Mouse (Mus musculus) forebrain, embryonic 15.5 days (tissue): Measurements from ENCODE around the gene Mon1a. TPM values are rescaled to one million over a fixed set of nuclear protein-coding genes. Genes with fewer than 3 reads are reported as not detected.

Experiments
- ATAC-seq: fragments of 200-750 bp; cut with Nextera tagmentation; replicated peaks from 2 replicates; pipeline ENCODE4 v1.8.0; 2017; ENCODE audit warnings: mild to moderate bottlenecking, moderate TSS enrichment, moderate library complexity
- H3K27ac ChIP-seq: fragments of 300-500 bp; sonication (generic); replicated peaks from 2 replicates; pipeline ENCODE4 v1.5.1; 2015; ENCODE audit warnings: mild to moderate bottlenecking, inconsistent platforms
- H3K27me3 ChIP-seq: fragments of 300-500 bp; sonication (generic); 2 replicates; pipeline ENCODE4 v1.6.1; 2015; ENCODE audit warnings: inconsistent platforms
- H3K36me3 ChIP-seq: fragments of 300-500 bp; sonication (generic); 2 replicates; pipeline ENCODE4 v1.6.1; 2015; ENCODE audit warnings: mild to moderate bottlenecking, inconsistent platforms
- H3K4me1 ChIP-seq: fragments of 300-500 bp; sonication (generic); 2 replicates; pipeline ENCODE4 v1.6.1; 2015; ENCODE audit warnings: inconsistent platforms
- H3K4me2 ChIP-seq: fragments of 300-500 bp; sonication (generic); replicated peaks from 2 replicates; pipeline ENCODE4 v1.6.1; 2015; ENCODE audit warnings: mild to moderate bottlenecking, inconsistent platforms
- H3K4me3 ChIP-seq: fragments of 300-500 bp; sonication (generic); 2 replicates; pipeline ENCODE4 v1.5.1; 2015; ENCODE audit warnings: mild to moderate bottlenecking, inconsistent platforms
- H3K9ac ChIP-seq: fragments of 300-500 bp; sonication (generic); replicated peaks from 2 replicates; pipeline ENCODE4 v1.6.1; 2015; ENCODE audit warnings: mild to moderate bottlenecking, inconsistent platforms
- H3K9me3 ChIP-seq: fragments of 300-500 bp; sonication (generic); 2 replicates; pipeline ENCODE4 v1.6.1; 2016; ENCODE audit warnings: inconsistent platforms
- WGBS: fragments of 180-500 bp; shearing (Covaris S2); methylation state at CpG from one replicate; pipeline ENCODE4 v1.1.7; 2015; ENCODE audit warnings: mixed read lengths; 5-methylcytosine and 5-hydroxymethylcytosine counted together
- polyA plus RNA-seq: library from polyadenylated mRNA; unstranded; fragments of >200 nt; fragmentation: Nextera tagmentation; extraction: Ambion mirVana; gene quantifications from 2 replicates; pipeline ENCODE4 v1.2.1, GENCODE M21; 2015

Gene Mon1a
- polyA plus RNA-seq, 1 experiment from 2014 or later: 24.5 TPM

DNA sequence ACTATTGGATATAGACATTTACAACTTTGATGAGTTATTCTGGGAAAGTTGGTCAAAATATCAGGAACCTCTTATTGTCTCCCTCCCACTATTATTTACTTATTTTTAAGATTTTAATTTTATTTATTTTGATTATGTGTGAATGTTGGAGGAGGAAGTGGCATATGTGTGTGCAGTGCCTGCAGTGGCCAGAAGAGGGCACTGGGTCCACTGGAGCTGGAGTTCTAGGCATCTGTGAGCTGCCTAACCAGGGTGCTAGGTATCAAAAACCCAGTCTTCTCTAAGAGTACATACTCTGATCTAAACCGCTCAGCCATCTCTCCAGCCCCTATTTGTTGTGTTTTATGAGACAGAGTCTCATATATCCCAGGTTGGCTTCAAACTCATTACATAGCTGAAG is 3.1 kb downstream of the Mon1a start:
- Histone ChIP-seq H3K4me3 (no peak overlapping the region), H3K4me2 (no peak overlapping the region), H3K36me3 (no peaks in the 10 kb centered on the region), H3K27ac (no peak overlapping the region), H3K27me3 (no peaks in the 10 kb centered on the region), H3K4me1 (peaks cover 13% of the 10 kb centered on the region), H3K9me3 (no peaks in the 10 kb centered on the region), H3K9ac (no peak overlapping the region)
- no peak for ATAC-seq
- 100% methylated on average over 1 of the region's 1 CpGs for WGBS

DNA sequence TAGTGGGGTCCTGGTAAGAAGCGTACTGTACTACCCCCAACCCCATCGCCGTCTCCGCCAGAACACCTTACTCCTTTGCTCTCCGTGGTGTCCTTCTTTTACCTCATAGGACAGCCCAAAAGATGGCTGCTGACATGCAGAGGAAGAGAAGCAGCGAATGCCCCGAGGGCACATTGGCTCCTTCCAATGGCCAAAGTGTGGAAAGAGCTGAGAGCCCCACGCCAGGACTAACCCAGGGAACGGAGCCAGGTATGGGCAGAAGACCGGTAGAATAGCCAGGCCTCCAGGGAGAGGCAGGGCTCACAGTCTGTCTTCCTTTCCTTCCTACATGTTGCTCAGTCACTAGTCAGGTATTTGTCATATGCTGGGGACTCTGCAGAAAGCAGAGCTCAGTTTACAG is 10.6 kb downstream of the Mon1a start:
- H3K27ac ChIP-seq: no peak overlapping the region
- H3K9me3 ChIP-seq: no peaks in the 10 kb centered on the region
- ATAC-seq: no peak
- 86% methylated on average over 10 of the region's 10 CpGs for WGBS
- no peaks in the 10 kb centered on the region for H3K27me3 ChIP-seq
- peaks cover 13% of the 10 kb centered on the region for H3K4me1 ChIP-seq
- H3K4me3 ChIP-seq: no peak overlapping the region
- H3K9ac ChIP-seq: no peak overlapping the region
- peaks cover 18% of the 10 kb centered on the region; the same call in 1 of the 2 replicates for H3K36me3 ChIP-seq
- H3K4me2 ChIP-seq: no peak overlapping the region

DNA sequence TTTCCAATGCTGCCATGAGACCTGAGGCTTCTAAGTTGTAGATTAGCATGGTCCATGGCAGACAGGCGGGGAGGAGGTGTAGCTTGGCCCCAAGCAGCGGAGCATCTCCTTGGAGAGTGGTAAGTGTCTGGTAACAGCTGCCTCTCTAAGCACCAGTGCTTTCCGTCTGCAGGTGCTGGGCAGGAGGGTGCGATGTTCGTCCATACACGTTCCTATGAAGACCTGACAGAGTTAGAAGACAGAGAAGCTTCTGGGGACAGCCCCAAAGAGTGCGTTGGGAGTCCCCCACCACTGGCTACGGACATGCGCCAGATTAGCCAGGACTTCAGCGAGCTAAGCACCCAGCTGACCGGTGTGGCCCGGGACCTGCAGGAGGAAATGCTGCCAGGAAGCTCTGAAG is 11.9 kb downstream of the Mon1a start:
- 65% methylated on average over 12 of the region's 12 CpGs for WGBS
- H3K4me3 ChIP-seq: no peak overlapping the region
- no peaks in the 10 kb centered on the region for H3K27me3 ChIP-seq
- H3K9me3 ChIP-seq: no peaks in the 10 kb centered on the region
- H3K36me3 ChIP-seq: peaks cover 18% of the 10 kb centered on the region; the same call in 1 of the 2 replicates
- ATAC-seq: no peak
- no peak overlapping the region for H3K27ac ChIP-seq
- no peak overlapping the region for H3K4me2 ChIP-seq
- peaks cover 13% of the 10 kb centered on the region for H3K4me1 ChIP-seq
- H3K9ac ChIP-seq: no peak overlapping the region

DNA sequence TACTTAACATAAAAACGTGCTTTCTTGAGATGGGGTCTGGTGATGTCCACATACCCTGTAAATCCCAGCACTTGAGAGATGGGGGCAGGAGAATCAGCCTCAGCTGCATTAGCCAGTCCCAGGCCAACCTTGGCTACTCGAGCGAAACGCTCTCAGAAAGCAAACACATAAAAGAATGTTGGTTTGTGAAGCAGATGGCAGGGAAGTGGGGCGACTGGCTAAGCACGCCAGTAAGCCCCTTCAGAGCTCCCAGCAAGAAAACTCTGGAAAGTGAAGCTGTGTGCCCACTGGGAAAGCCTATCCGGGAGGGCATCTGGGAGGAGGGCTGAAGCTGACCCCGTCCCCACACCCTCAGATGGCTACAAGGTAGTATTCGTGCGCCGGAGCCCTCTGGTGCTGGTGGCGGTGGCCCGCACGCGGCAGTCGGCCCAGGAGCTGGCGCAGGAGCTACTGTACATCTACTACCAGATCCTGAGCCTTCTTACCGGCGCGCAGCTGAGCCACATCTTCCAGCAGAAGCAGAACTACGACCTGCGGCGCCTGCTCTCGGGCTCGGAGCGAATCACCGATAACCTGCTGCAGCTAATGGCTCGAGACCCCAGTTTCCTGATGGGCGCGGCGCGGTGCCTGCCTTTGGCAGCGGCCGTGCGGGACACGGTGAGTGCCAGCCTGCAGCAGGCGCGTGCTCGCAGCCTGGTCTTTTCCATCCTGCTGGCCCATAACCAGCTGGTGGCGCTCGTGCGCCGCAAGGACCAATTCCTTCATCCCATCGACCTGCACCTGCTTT is 13.1 kb downstream of the Mon1a start:
- Histone ChIP-seq H3K27ac (peak overlapping the region; percentile 51), H3K4me1 (peaks cover 13% of the 10 kb centered on the region), H3K36me3 (peaks cover 18% of the 10 kb centered on the region; the same call in 1 of the 2 replicates), H3K27me3 (no peaks in the 10 kb centered on the region), H3K4me3 (peak overlapping the region; percentile 37), H3K4me2 (peak overlapping the region; percentile 53), H3K9ac (peak overlapping the region; percentile 40), H3K9me3 (no peaks in the 10 kb centered on the region)
- 2% methylated on average over 44 of the region's 44 CpGs for WGBS
- peak; percentile 64 for ATAC-seq

DNA sequence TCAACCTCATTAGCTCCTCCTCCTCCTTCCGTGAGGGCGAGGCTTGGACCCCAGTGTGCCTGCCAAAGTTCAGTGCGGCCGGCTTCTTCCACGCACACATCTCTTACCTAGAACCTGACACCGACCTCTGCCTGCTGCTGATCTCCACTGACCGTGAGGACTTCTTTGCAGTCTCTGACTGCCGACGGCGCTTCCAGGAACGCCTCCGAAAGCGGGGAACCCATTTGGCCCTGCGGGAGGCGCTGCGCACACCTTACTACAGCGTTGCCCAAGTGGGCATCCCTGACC is 13.6 kb downstream of the Mon1a start:
- Histone ChIP-seq H3K27ac (no peak overlapping the region), H3K4me1 (peaks cover 13% of the 10 kb centered on the region), H3K4me2 (peak overlapping the region; percentile 53), H3K9me3 (no peaks in the 10 kb centered on the region), H3K9ac (no peak overlapping the region; the same call in 1 of the 2 replicates), H3K36me3 (peaks cover 18% of the 10 kb centered on the region; the same call in 1 of the 2 replicates), H3K27me3 (no peaks in the 10 kb centered on the region), H3K4me3 (peak overlapping the region; percentile 37)
- 9% methylated on average over 17 of the region's 17 CpGs for WGBS
- ATAC-seq: no peak

DNA sequence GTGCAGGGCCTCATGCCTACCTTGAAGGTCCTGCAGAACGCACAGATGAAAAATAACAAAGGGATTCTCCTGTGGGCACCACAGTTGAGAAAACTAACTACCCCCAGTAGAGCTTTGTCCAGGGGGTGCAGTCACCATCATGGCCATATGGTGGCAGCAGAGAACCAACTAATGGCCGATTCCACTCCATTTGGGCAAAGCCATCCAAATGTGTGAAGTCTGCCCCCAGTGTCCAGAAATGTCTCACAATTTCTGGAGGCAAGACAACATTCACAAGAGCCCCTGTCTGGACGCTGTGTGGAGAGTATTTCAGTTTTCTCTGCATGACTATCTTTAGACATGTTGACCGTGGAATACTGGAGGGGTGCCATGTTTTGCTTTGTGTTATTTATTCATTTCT is 16.8 kb downstream of the Mon1a start:
- WGBS: 5% methylated on average over 4 of the region's 4 CpGs
- peaks cover 21% of the 10 kb centered on the region for H3K4me1 ChIP-seq
- H3K36me3 ChIP-seq: peaks cover 12% of the 10 kb centered on the region; the same call in 1 of the 2 replicates
- H3K9me3 ChIP-seq: no peaks in the 10 kb centered on the region
- no peak overlapping the region for H3K4me3 ChIP-seq
- no peak overlapping the region for H3K27ac ChIP-seq
- H3K27me3 ChIP-seq: no peaks in the 10 kb centered on the region
- 0 out of 2 replicates have a peak, but pooled peaks have one; percentile 35 for ATAC-seq
- H3K9ac ChIP-seq: no peak overlapping the region
- H3K4me2 ChIP-seq: no peak overlapping the region

DNA sequence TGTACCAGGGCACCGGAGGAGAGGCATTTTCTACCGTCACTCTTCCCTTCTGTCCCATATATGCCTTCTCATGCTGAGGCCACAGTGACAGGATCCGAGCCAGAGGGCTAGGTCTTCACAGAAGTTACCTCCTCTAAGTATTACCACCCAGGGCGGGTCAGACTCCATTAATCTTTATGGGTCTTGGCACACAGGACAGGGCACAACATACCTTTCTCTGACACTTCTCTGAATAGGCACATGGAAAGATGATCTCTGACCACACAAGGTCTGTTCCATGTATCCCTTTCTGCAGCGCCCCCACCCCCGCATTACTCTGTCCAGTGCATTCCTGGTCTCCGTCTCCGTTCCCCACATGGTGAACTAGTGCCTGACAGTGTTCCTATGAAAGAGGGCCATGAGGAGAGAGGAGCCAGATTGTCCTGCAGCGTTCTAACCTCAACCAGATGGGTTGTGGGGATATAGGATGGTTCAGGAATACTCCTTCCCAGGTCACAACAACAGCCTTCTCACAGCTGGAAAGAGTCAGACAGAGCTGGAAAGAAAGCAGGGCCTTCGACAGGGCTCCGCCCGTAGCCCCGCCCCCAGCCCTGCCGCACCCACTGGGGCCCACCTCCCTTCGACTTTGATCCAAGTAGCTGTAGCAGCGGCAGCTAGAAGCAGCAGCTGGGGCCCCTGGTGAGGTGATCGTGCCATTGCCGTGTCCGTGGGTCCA is 18.5 kb downstream of the Mon1a start, which contains the start of gene Mst1r:
TSS of gene Mst1r (plus strand) at position 622 of the 715 bp plus-strand sequence.
- Histone ChIP-seq H3K27me3 (no peaks in the 10 kb centered on the region), H3K36me3 (peaks cover 7% of the 10 kb centered on the region; the same call in 1 of the 2 replicates), H3K4me2 (peak within 1 kb of the TSS; percentile 44), H3K27ac (no peak within 1 kb of the TSS), H3K4me3 (peak within 1 kb of the TSS; percentile 21), H3K9ac (no peak within 1 kb of the TSS; the same call in 1 of the 2 replicates), H3K9me3 (no peaks in the 10 kb centered on the region), H3K4me1 (peaks cover 11% of the 10 kb centered on the region)
- 24% methylated on average over 19 of the region's 19 CpGs for WGBS
- ATAC-seq: peak; percentile 31; the same call in 1 of the 2 replicates

DNA sequence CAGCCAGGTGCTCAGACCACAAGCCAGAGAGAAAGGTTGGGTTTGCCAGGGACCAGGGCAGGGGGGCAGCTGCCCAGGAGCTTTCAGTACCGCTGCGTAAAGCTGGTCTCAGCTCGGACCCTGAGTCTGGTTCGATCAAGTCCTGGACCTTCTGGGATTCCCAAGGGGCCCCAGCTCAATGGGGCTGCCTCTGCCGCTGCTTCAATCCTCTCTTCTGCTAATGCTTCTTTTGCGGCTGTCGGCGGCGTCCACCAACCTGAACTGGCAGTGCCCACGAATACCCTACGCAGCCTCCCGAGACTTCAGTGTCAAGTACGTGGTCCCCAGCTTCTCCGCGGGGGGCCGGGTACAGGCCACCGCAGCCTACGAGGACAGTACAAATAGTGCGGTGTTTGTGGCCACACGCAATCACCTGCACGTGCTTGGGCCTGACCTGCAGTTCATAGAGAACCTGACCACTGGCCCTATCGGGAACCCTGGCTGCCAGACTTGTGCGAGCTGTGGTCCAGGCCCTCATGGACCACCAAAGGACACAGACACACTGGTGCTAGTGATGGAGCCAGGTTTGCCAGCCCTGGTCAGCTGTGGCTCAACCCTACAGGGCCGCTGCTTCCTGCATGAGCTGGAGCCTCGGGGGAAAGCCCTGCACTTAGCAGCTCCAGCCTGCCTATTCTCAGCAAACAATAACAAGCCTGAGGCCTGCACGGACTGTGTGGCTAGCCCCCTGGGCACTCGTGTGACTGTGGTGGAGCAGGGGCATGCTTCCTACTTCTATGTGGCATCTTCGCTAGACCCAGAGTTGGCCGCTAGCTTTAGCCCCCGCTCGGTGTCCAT is 19.2 kb downstream of the Mon1a start:
- Histone ChIP-seq H3K27me3 (no peaks in the 10 kb centered on the region), H3K36me3 (peaks cover 1% of the 10 kb centered on the region; the same call in 1 of the 2 replicates), H3K4me3 (peak overlapping the region; percentile 21), H3K4me1 (peaks cover 8% of the 10 kb centered on the region), H3K4me2 (peak overlapping the region; percentile 44), H3K9ac (no peak overlapping the region; the same call in 1 of the 2 replicates), H3K27ac (no peak overlapping the region), H3K9me3 (no peaks in the 10 kb centered on the region)
- WGBS: 47% methylated on average over 31 of the region's 31 CpGs
- ATAC-seq: no peak

DNA sequence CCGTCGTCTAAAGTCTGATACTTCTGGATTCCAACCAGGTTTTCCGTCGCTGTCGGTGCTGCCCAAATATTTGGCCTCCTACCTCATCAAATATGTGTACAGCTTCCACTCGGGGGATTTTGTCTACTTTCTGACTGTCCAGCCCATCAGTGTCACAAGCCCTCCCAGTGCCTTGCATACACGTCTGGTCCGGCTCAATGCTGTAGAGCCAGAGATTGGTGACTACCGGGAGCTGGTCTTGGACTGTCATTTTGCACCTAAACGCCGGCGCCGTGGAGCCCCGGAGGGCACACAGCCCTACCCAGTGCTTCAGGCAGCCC is 19.8 kb downstream of the Mon1a start:
- WGBS: 81% methylated on average over 14 of the region's 14 CpGs
- Histone ChIP-seq H3K27me3 (no peaks in the 10 kb centered on the region), H3K4me1 (peaks cover 8% of the 10 kb centered on the region), H3K9me3 (no peaks in the 10 kb centered on the region), H3K4me3 (no peak overlapping the region), H3K27ac (no peak overlapping the region), H3K36me3 (no peaks in the 10 kb centered on the region), H3K9ac (no peak overlapping the region), H3K4me2 (no peak overlapping the region)
- ATAC-seq: no peak

DNA sequence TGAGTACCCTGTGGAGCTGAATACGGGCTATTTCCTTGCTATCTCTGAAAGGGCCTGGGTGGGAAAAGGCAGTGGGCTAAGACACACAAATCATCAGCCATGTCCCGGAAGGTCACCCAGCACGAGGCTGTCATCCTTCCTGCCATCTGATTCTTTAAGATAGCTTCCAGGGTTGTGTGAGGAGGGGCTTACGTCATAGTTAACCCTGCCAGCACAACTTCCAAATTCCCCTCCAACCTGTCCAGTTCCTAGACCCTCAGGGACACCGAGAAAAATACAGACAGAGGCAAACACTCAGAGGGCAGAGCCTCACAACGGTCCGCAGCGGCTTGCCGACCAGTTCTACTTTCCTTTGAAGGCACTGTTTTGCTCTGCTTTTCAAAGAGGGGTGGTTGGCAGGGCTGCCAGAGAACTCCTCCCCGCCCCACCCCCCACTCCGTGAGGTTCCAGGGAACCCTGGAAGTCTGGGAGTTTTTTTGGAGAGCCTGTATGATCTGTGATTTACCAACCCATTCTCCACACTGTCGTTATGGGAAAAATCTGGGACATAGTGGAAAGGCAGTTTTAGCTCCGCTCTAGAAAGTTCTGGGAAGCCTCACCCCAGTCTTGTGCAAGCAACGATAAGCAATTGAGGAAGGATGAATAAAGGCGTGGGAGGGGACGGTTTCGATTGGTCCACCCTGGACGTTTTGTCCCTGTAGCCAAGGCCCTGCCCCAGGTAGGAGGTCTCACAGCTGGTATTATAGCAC is 20.6 kb downstream of the Mon1a start:
- Histone ChIP-seq H3K27me3 (no peaks in the 10 kb centered on the region), H3K27ac (no peak overlapping the region), H3K4me3 (no peak overlapping the region), H3K9ac (no peak overlapping the region), H3K9me3 (no peaks in the 10 kb centered on the region), H3K36me3 (no peaks in the 10 kb centered on the region), H3K4me2 (no peak overlapping the region), H3K4me1 (peaks cover 8% of the 10 kb centered on the region)
- 27% methylated on average over 18 of the region's 18 CpGs for WGBS
- ATAC-seq: no peak

DNA sequence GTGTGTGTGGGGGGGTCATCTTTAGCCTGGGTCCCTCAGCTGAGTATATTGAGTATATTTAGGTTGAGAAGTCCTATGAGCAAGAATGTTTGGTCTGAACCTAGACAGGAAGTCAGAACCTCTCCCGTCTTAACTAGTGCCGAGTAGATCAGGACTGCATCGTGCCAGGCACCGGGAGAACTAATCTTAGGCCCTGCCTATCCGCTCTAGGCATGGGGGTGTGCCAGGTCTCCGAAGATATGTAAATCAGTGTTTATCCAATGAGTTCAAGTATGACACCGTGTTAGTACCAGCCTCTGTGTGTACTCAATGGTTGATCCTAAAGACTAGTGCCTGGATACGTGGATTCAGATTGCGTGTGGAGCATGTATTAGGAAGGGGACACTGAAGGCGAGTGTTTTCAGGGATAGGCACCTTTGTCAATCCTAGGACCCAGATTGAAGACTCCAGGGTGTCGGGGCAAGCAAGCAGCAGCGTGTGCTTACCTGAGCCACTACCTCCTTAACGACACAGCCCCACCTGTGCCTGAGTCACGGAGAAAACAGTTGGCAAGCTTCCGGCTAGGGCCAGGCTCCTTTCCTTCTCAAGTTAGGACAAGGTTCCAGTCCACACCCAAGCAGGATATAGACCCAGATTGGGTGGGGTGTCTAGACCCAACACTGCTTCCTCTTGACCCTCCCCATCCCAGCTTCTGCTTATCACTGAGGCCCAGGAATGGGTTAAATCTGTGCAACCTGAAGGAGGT is 22.2 kb downstream of the Mon1a start:
- H3K9me3 ChIP-seq: no peaks in the 10 kb centered on the region

More for the DNA sequence above, 22.2 kb downstream of the Mon1a start:
- no peak overlapping the region for H3K27ac ChIP-seq
- H3K4me1 ChIP-seq: peaks cover 8% of the 10 kb centered on the region
- ATAC-seq: no peak
- no peak overlapping the region for H3K9ac ChIP-seq
- H3K4me3 ChIP-seq: no peak overlapping the region
- no peaks in the 10 kb centered on the region for H3K36me3 ChIP-seq
- no peaks in the 10 kb centered on the region for H3K27me3 ChIP-seq
- no peak overlapping the region for H3K4me2 ChIP-seq
- WGBS: 89% methylated on average over 15 of the region's 15 CpGs
